Mouse (Mus musculus): ENCODE data around the gene Odf3l2. TPM values are rescaled to one million over a fixed set of nuclear protein-coding genes. Genes with fewer than 3 reads are reported as not detected.

The Odf3l2 gene
- polyA plus RNA-seq, 1 experiment = not detected

GRCm38 (mm10) chr10:79612192-79613135 is 33.1 kb downstream of the Odf3l2 start:
- Histone ChIP-seq H3K4me1 (peaks cover 24% of the 10 kb centered on the region), H3K36me3 (replicated peaks; ENCODE audit: low read length) (no peaks in the 10 kb centered on the region), H3K9me3 (peaks cover 9% of the 10 kb centered on the region; the same call in 1 of the 2 replicates), H3K27me3 (replicated peaks) (peaks cover 90% of the 10 kb centered on the region), H3K4me3 (replicated peaks) (peak overlapping the region; percentile 33)
- TF ChIP-seq FLI1 (IDR thresholded peaks at IDR 0.05; ENCODE audit: low read length) = no peak
- no peak for TF ChIP-seq GATA1 (IDR thresholded peaks at IDR 0.05; ENCODE audit: borderline replicate concordance, low read length)

DNA sequence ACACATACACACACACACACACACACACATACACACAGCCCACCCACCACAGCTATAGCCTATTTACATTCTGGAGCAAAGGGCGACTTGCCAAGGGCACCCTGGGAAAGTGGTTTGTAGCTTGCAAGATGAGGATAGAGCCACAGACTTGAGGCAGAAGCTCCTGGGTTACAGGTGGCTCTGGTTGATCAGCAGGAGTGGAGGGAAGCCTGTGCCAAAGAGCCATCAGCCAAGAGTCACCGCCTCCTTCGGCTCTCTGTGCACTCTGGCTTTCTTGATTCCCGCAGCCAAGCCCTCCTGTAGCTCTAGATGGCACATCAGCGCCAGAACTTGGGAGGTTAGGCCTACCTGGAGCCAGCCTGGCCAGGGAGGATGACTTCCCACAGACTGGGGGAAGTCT is 34.2 kb downstream of the Odf3l2 start:
- H3K36me3 ChIP-seq (replicated peaks; ENCODE audit: low read length) = no peaks in the 10 kb centered on the region
- 0 out of 2 replicates have a peak, but pooled peaks cover 6% of the 10 kb centered on the region for H3K9me3 ChIP-seq
- H3K4me3 ChIP-seq (replicated peaks) = no peak overlapping the region
- no peak for TF ChIP-seq FLI1 (IDR thresholded peaks at IDR 0.05; ENCODE audit: low read length)
- H3K27me3 ChIP-seq (replicated peaks) = peaks cover 91% of the 10 kb centered on the region
- peaks cover 24% of the 10 kb centered on the region for H3K4me1 ChIP-seq

DNA sequence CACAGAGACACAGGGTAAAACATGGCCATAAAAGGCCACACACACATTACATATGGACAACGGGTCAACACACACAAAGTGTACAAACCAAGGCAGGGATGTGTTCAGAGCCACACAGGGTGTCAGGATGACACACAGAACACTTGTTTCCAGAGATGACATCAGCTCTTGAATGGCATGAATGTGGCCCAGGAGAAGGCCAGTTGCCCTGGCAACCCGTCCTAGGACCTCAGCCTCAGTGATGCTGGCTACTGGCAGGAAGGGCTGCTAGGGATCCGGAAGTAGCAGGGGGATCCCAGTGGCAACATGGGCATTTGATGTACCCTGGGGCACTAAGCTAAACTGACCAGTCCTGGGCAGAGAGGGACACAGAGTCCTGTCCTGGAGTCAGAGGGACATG is 36.3 kb downstream of the Odf3l2 start:
- H3K9me3 ChIP-seq = peaks cover 19% of the 10 kb centered on the region
- no peaks in the 10 kb centered on the region for H3K36me3 ChIP-seq (replicated peaks; ENCODE audit: low read length)
- H3K4me3 ChIP-seq (replicated peaks) = no peak overlapping the region
- TF ChIP-seq FLI1 (IDR thresholded peaks at IDR 0.05; ENCODE audit: low read length) = no peak
- TF ChIP-seq GATA1 (IDR thresholded peaks at IDR 0.05; ENCODE audit: borderline replicate concordance, low read length) = no peak
- peaks cover 87% of the 10 kb centered on the region for H3K27me3 ChIP-seq (replicated peaks)
- H3K4me1 ChIP-seq = peaks cover 23% of the 10 kb centered on the region

DNA sequence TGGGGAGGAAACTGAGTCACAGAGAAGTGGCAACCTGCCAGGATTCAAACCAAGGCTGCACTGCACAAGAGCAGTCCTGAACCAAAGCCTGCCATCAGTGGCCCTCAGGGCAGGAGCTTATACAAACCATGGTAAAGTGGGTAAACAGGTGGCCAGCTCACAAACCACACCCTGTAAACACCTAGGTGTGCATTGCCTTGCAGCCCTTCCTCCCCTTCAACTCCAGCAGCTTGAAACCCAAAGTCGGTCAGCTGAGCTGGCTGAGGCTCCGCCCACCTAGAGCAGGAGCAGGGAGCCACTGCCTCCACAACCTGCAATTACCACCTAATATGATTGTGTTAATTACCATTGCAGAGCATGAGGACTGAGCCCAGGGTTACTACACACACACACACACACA is 37.6 kb downstream of the Odf3l2 start:
- Histone ChIP-seq H3K4me3 (replicated peaks) (no peak overlapping the region), H3K36me3 (replicated peaks; ENCODE audit: low read length) (no peaks in the 10 kb centered on the region), H3K4me1 (peaks cover 12% of the 10 kb centered on the region; the same call in 1 of the 2 replicates), H3K27me3 (replicated peaks) (peaks cover 76% of the 10 kb centered on the region), H3K9me3 (peaks cover 16% of the 10 kb centered on the region)
- TF ChIP-seq GATA1 (IDR thresholded peaks at IDR 0.05; ENCODE audit: borderline replicate concordance, low read length) = no peak
- no peak for TF ChIP-seq FLI1 (IDR thresholded peaks at IDR 0.05; ENCODE audit: low read length)

- H3K9me3 ChIP-seq = peaks cover 16% of the 10 kb centered on the region
- peaks cover 64% of the 10 kb centered on the region for H3K27me3 ChIP-seq (replicated peaks)
- no peak overlapping the region for H3K4me3 ChIP-seq (replicated peaks)
- H3K4me1 ChIP-seq = no peaks in the 10 kb centered on the region
- TF ChIP-seq GATA1 (IDR thresholded peaks at IDR 0.05; ENCODE audit: borderline replicate concordance, low read length) = no peak
- TF ChIP-seq FLI1 (IDR thresholded peaks at IDR 0.05; ENCODE audit: low read length) = no peak
- no peaks in the 10 kb centered on the region for H3K36me3 ChIP-seq (replicated peaks; ENCODE audit: low read length)
These were observed 39.0 kb downstream of the Odf3l2 start for GRCm38 (mm10) chr10:79606537-79606936.

GRCm38 (mm10) chr10:79597936-79598230 is 47.7 kb downstream of the Odf3l2 start:
- H3K9me3 ChIP-seq = no peaks in the 10 kb centered on the region
- peaks cover 12% of the 10 kb centered on the region for H3K4me1 ChIP-seq
- H3K4me3 ChIP-seq (replicated peaks) = no peak overlapping the region
- H3K36me3 ChIP-seq (replicated peaks; ENCODE audit: low read length) = no peaks in the 10 kb centered on the region
- TF ChIP-seq FLI1 (IDR thresholded peaks at IDR 0.05; ENCODE audit: low read length) = no peak
- TF ChIP-seq GATA1 (IDR thresholded peaks at IDR 0.05; ENCODE audit: borderline replicate concordance, low read length) = no peak
- peaks cover 64% of the 10 kb centered on the region for H3K27me3 ChIP-seq (replicated peaks)

DNA sequence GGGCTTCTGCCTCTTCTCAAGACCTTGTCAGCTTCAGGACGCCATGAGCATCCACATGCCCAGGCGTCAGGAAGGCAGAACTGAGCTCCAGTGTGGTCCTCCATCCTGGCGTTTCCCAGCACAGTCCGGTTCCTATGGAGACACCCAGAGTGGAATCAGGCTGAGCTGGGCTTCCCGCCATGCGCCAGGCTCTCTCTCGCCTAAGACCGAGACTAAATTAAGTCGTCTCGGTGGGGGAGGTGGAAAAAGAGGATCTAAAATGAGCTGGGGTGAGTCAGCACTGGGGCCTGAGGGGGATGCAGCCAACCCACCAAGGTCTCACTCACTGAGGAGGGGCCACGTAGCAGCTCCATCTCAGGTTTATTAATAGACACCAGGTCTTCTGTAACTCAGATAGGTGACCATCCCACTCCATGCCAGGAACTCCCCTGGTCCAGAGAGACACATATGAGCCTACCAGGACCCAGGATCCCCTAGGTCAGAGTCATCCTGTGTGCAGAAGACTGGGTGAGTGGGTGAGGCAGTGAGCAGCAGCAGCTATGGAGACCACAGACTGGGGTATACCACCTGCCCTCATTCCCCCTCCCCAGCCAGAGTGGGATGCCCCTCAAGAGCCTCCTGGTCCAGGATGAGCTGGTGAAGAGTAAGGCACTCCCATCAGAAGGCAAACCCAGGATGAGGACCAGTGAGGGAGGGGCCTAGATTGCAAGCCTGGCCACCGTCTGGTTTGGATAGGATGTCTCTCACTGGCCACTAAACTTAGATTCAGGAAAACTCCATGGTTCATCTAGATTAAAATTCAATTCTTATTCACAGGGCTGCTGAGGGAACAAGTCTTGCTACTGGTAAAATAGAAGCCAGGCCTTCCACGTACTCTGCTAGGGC is 48.2 kb downstream of the Odf3l2 start:
- TF ChIP-seq FLI1 (IDR thresholded peaks at IDR 0.05; ENCODE audit: low read length) (no peak), GATA1 (IDR thresholded peaks at IDR 0.05; ENCODE audit: borderline replicate concordance, low read length) (no peak)

GRCm38 (mm10) chr10:79595590-79595929 is 50.0 kb downstream of the Odf3l2 start:
- TF ChIP-seq GATA1 (IDR thresholded peaks at IDR 0.05; ENCODE audit: borderline replicate concordance, low read length) (no peak), FLI1 (IDR thresholded peaks at IDR 0.05; ENCODE audit: low read length) (no peak)
- Histone ChIP-seq H3K27me3 (replicated peaks) (peaks cover 69% of the 10 kb centered on the region), H3K4me3 (replicated peaks) (no peak overlapping the region)

More for the DNA sequence above, 48.2 kb downstream of the Odf3l2 start:
- H3K27me3 ChIP-seq (replicated peaks) = peaks cover 68% of the 10 kb centered on the region
- no peaks in the 10 kb centered on the region for H3K36me3 ChIP-seq (replicated peaks; ENCODE audit: low read length)
- no peak overlapping the region for H3K4me3 ChIP-seq (replicated peaks)
- peaks cover 2% of the 10 kb centered on the region for H3K9me3 ChIP-seq
- H3K4me1 ChIP-seq = peaks cover 12% of the 10 kb centered on the region

DNA sequence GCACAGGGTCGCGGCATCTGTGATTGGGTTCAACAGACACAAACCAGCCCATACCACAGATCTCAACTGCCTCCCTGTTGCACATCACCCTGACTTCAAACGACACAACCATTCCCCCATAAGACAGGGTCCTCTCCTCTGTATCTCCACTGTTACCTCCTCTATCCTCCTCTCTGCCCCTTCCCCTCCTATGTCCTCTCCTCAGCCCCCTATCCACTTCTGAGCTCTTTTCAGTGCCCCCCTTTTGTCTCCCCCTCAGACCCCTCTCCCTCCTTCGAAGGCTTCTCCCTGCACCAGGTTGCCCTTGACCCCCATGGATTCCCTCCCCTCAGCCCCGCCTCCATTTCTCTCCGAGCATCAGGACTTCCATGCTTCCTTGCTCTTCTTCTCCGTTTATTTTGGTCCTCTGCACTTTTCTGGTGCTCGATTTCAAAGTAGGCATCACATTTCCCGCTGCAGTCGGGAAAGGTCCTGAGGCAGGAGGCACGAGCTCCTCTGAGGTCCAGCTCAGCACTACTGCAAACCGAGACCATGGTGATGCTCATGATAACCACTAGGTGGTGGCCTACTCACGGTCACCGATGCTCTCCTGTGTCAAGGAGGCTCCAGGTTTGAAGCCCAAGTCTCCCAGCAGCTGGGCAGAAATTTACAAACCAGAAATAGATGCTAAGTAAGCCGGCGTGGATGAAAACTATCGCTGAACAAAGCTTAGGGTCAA is 50.5 kb downstream of the Odf3l2 start:
- no peak for TF ChIP-seq FLI1 (IDR thresholded peaks at IDR 0.05; ENCODE audit: low read length)
- no peak for TF ChIP-seq GATA1 (IDR thresholded peaks at IDR 0.05; ENCODE audit: borderline replicate concordance, low read length)
- Histone ChIP-seq H3K4me1 (peaks cover 12% of the 10 kb centered on the region), H3K36me3 (replicated peaks; ENCODE audit: low read length) (no peaks in the 10 kb centered on the region), H3K27me3 (replicated peaks) (peaks cover 65% of the 10 kb centered on the region), H3K4me3 (replicated peaks) (no peak overlapping the region), H3K9me3 (peaks cover 10% of the 10 kb centered on the region)

More at GRCm38 (mm10) chr10:79595590-79595929, 50.0 kb downstream of the Odf3l2 start:
- Histone ChIP-seq H3K9me3 (peaks cover 10% of the 10 kb centered on the region), H3K4me1 (peaks cover 12% of the 10 kb centered on the region), H3K36me3 (replicated peaks; ENCODE audit: low read length) (no peaks in the 10 kb centered on the region)

All from megakaryocyte, embryonic 14.5 days (primary cell).